Mouse (Mus musculus) CD8-positive naive resting alpha-beta T cell, adult 2 months (primary cell): ENCODE data around the gene Fkbp8.
"Not testable (repeated sequence)": the region's sequence is repeated elsewhere in the genome, so short reads cannot be mapped to it uniquely, and the experiment has no call there.

Experiments
- DNase-seq, 2 experiments: peaks; one replicate each; pipeline ENCODE4 v3.0.0; 2022; ENCODE audit warnings: low read depth in 2 of 2, low spot score in 2 of 2

Fkbp8 gene

GRCm38 (mm10) chr8:70501820-70502529 lies 25.5 kb upstream of the Fkbp8 start:
- no peak for DNase-seq

- DNase-seq = no peak
These were observed 25.0 kb upstream of the Fkbp8 start for GRCm38 (mm10) chr8:70502540-70502939.

DNA sequence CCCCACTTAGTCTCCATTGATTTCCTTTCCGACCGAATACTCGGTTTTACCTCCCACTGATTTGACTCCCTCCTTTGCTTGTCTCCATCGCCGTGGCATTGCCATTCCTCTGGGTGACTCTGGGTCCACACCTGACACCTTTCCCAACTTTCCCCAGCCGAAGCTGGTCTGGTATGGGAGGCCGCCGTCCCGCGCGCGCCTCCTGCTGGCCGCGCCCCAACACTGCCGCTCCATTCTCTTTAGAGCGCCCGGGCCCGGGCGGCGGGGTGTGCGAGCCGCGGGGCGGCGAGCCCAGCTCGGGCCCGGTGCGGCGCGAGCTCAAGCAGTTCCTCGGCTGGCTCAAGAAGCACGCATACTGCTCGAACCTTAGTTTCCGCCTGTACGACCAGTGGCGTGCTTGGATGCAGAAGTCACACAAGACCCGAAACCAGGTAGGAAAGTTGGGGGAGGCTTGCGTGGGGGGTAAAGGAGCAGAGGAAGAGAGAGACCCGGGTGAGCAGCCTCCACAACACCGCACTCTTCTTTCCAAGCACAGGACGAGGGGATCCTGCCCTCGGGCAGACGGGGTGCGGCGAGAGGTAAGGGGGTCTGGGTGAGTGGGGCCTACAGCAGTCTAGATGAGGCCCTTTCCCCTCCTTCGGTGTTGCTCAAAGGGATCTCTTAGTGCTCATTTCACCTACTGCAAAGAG lies 24.3 kb upstream of the Fkbp8 start:
- peak; percentile 45 to 49 for DNase-seq

- DNase-seq = no peak
These were observed 23.2 kb upstream of the Fkbp8 start for GRCm38 (mm10) chr8:70504291-70504716.

GRCm38 (mm10) chr8:70504851-70505250 lies 22.7 kb upstream of the Fkbp8 start:
- DNase-seq = peak; percentile 81 to 87

- no peak for DNase-seq
These were observed 21.7 kb upstream of the Fkbp8 start for GRCm38 (mm10) chr8:70505698-70506327.

DNA sequence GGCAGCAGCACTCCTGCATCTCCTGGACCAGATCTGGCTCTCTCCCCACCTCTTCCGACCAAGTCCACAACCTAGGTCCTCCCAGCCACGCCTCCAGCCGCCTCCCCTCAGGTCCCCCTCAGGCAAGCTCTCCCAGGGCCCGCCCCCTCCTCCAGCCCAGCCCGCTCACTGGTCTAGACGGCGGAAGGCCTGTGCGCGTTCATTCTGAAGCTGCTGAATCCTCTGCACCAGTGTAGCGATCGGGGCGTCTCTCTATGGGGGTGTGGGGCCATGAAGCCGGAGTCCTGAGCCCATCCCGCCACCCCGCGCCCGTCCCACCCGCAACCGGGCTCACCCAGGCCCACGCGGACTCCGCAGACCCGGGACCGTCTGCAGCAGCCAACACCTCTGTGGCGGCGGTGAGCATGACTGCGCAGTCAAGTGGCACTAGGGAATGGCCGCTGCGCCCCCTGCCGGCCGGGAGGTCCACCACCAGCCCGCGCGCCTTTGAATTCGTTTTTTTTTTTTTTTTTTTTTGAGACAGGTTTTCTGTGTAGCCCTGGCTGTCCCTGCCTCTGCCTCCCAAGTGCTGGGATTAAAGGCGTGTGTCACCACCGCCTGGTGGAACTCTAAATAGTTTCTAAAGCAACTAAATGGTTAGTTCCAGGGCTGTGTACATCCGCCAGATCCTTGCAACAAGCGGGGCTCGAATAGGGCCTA lies 21.0 kb upstream of the Fkbp8 start, which contains the start of gene Rex1bd:
Gene Rex1bd (minus strand): TSS at position 425 of the 699 bp plus-strand sequence.
- peak; percentile 87 to 94 for DNase-seq

DNA sequence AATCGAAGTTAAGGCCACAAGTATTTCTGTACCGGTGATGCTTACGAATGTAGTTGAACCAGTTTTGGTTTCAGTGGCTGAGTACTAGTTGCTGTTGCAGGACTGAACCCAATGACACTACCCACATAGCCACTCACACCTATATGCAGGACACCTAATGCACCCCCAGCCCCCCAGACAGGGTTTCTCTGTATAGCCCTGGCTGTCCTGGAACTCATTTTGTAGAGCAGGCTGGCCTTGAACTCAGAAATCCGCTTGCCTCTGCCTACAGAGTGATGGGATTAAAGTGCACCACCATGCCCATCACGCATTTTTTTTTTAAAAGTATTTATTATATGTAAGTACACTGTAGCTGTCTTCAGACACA lies 20.5 kb upstream of the Fkbp8 start:
- no peak for DNase-seq

DNA sequence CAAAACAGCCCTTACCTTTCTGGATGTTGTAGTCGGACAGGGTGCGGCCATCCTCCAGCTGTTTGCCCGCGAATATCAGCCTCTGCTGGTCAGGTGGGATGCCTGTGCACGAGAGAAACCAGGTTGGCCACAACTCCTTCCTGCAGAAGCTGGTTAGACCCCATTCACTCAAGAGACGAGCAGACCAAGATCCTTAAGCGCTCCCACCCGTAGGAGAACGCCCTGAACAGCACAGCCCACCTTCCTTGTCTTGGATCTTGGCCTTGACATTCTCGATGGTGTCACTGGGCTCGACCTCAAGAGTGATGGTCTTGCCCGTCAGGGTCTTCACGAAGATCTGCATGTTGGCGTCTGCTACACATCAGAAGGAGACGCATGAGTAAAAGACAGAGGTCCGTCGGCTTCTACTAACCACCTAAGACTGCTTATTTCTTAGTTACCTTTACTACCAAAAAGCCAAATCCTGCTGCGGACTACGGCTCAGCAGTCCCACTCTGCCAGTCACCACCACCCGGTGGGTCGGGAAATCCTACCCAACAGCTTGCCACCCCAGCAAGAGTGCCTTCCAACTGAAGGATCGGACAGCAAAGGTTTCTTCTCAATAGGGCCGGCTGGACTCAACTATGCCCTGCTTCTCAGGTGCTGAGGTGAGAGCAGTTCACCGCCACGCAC lies 18.1 kb upstream of the Fkbp8 start:
- DNase-seq = no peak

- peak; percentile 96 to 97 for DNase-seq
These were observed 17.2 kb upstream of the Fkbp8 start, which contains the start of gene Uba52 for GRCm38 (mm10) chr8:70510228-70510915. TSS of gene Uba52 (minus strand) at chr8:70510801.

- not testable (repeated sequence) for DNase-seq
These were observed 16.4 kb upstream of the Fkbp8 start for GRCm38 (mm10) chr8:70511174-70511573.

DNA sequence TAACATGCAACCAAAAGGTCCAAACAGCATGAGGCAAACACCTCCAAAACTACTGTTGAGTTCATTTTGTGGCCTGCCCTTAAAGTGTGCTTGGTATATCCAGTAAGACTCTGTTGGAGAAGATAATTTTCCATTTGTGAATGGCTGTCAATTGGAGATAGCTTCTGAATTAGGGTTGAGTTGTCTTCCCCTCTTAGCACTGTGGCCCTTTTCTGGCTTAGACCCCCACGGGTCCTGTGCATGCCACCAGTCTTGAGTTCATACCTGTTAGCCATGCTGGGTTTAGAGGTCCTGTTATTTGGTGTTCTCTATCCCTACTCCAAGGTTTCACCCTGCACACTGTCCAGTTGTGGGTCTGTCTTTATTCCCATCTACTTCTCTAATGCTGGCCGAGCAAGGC lies 15.8 kb upstream of the Fkbp8 start:
- DNase-seq = no peak

DNA sequence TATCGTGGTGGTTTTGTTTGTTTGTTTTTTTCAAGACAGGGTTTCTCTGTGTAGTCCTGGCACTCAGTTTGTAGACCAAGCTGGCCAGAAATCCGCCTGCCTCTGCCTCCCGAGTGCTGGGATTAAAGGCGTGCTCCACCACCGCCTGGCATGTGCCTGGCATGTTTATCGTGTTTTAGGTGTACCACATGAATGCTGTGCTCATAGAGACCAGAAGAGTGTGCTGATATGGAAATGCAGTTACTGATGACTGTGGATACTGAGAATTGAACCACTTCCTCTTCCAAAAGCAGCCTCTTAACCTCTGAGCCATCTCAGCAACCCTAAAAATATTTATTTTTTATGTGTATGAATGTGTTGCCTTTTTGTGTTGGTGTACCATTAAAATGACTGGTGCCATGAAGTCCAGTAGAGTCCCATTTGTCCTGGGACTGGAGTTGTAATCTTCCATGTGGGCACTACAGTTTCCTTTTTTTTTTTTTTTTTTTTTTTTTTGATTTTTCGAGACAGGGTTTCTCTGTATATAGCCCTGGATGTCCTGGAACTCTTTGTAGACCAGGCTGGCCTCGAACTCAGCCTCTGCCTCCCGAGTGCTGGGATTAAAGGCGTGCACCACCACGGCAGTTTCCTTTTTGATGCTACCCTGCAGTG lies 15.1 kb upstream of the Fkbp8 start:
- DNase-seq = no peak

DNA sequence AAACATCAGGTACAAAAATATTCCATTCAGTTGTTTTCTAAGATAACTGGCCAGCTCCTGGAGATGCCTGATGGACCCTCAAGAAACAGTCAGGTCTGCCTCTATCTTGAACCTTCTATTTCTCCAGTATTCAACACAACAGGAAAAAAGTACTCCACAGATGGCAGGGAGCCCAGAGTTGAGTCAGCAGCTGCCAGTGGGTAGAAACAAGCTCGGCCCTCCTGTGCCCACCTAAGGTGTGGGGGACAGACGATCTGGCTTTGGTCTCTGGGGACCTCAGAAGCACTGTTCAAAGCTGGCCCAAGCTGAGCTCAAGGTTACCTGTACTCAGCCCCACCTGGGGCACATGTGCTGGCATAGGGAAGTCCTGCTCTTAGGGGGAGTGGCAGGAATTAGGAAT lies 14.1 kb upstream of the Fkbp8 start:
- no peak for DNase-seq

DNA sequence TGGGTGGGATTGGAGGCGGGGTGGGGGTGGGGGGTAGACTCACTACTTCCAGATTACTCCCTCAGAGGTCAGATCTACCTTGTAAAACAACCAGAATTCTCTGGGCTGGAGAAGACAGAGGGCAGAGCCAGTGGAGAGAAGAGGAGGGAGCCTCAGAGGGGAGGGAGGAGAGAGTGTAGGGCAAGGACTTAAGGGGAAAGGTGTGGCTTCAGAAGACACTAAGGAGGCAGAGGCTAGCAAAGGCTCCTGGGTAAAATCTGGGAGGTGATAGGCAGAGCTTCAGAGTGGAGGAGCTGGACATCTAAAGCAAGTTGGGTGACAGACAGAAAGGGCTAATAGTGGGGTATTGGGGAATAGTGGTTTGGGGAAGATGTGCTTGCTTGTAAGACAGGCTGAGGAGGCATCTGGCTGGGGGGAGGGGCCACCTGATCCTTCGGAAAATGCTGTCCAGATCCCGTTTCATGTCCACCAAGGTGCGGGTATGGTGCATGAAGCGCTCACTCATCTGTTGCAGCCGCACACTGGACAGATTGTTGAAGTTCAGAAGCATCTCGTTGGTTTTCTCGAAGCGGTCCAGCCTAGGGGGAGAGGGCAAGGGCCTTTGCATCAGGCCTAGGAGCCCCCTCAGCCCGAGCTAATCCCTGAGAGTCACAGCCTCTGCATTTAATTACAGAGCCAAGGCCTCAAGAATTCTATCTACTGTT lies 9.4 kb upstream of the Fkbp8 start:
- no peak for DNase-seq

DNA sequence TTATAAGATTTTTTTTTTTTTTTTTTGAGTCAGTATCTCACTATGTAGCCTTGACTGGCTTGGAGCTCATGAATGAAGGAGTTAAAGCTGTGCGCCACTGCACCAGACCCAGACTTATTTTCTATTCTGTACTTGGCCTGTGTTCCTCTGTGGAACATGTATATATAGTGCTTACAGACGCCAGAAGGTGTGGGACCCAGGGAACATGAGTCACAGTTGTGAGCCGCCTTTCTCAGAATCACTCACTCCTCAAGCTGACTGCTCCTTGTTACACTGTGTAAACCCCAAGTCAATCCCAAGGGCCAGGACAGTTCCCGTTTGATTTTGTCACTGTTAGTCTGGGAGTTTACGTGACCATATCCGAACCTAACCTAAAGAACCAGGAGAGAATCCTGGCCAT lies 8.5 kb upstream of the Fkbp8 start:
- DNase-seq = no peak

DNA sequence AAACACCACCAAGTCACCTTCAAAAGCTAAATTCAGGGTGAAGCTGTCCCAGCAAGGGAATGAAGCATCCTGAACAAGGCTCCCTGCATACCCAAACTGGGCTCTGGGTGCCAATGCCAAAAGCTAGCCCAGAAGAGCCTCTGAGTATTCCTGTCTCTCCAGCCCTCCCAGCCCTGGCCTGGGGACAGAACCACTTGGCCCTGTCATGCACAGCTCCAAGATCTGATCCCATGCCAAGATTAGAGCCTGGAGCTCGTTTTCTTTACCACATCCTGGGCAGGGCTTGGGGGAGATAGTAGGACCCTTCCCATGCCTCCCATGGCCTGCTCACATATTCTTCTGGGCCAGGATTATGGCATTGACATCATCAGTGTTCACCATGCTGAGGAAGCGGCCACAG lies 7.9 kb upstream of the Fkbp8 start:
- DNase-seq = no peak

DNA sequence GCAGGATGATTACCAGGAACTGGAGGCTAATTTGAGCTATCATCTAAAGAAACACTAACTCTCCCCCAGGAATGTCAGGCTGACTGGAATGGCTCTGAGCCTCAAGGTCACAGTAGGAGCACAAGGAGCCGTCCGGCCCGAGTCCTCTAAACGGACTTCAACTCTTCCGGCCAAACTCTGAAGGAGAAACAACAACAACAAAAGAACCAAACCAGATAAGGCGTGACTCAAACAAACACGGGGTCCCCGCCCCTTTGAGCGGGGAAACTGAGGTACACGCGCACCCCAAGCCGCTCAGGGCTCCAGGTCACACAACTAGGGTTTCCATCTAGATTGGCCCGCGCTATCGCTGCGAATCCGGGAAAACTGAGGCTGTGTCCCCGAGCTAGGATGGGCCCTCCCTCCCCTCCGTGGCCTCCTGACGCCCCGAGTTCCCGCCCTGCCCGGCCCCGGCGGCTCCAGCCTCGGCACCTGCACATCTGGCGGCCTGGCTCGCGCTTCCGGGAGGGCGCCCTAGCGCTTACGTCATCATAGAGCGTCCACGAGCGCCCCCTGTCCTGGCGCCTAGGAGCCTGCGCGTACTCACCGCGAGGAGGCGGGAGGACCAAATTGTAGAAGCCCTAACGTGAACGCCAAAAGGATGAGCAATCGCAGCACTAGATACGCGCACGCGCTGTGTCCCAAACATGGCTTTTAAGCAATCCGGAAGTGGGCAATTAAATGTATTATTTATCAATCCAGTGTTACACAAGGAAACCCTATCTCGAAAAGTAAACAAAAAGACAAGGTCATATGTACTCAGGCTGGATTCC lies 4.7 kb upstream of the Fkbp8 start:
- DNase-seq = peak; percentile 96 to 97
